Mouse (Mus musculus): Measurements from ENCODE around the gene Klk1b26. TPM values are rescaled to one million over a fixed set of nuclear protein-coding genes. Genes with fewer than 3 reads are reported as not detected.

The Klk1b26 gene
- not detected for polyA plus RNA-seq (2015; fragmentation: Illumina TruSeq; extraction: RNeasy Lipid Tissue Mini Kit (QIAGEN cat#74804); ENCODE audit: low read depth, low replicate concordance)

GRCm38 (mm10) chr7:44011868-44012267, at the start of gene Klk1b26:
Klk1b26 (plus strand) TSS chr7:44012168.

GRCm38 (mm10) chr7:43966451-43966850, 45.5 kb upstream of the Klk1b26 start, which contains the start of gene Klk1b1:
Klk1b1 (plus strand) TSS chr7:43966751.

GRCm38 (mm10) chr7:43975761-43976160, 36.2 kb upstream of the Klk1b26 start, which contains the start of gene Klk1b9:
Klk1b9 (plus strand) TSS chr7:43976061.

GRCm38 (mm10) chr7:43995577-43995976, 16.4 kb upstream of the Klk1b26 start, which contains the start of gene Klk1b11:
Klk1b11 (plus strand) TSS chr7:43995877.

GRCm38 (mm10) chr7:44051990-44052389, 40.0 kb downstream of the Klk1b26 start, which contains the start of gene Klk1b27:
Klk1b27 (plus strand) TSS chr7:44052290.

Other genes with a start within 250 kb of the Klk1b26 start
- not detected for gene Klk12, start 243.3 kb upstream of the Klk1b26 start, polyA plus RNA-seq (2015; fragmentation: Illumina TruSeq; extraction: RNeasy Lipid Tissue Mini Kit (QIAGEN cat#74804); ENCODE audit: low read depth, low replicate concordance)
- not detected for gene Klk11, start 237.6 kb upstream of the Klk1b26 start, polyA plus RNA-seq (2015; fragmentation: Illumina TruSeq; extraction: RNeasy Lipid Tissue Mini Kit (QIAGEN cat#74804); ENCODE audit: low read depth, low replicate concordance)
- gene Klk10, start 231.1 kb upstream of the Klk1b26 start, polyA plus RNA-seq (2015; fragmentation: Illumina TruSeq; extraction: RNeasy Lipid Tissue Mini Kit (QIAGEN cat#74804); ENCODE audit: low read depth, low replicate concordance), result not detected
- not detected for gene Klk9, start 220.3 kb upstream of the Klk1b26 start, polyA plus RNA-seq (2015; fragmentation: Illumina TruSeq; extraction: RNeasy Lipid Tissue Mini Kit (QIAGEN cat#74804); ENCODE audit: low read depth, low replicate concordance)
- gene Klk8, start 214.6 kb upstream of the Klk1b26 start, polyA plus RNA-seq (2015; fragmentation: Illumina TruSeq; extraction: RNeasy Lipid Tissue Mini Kit (QIAGEN cat#74804); ENCODE audit: low read depth, low replicate concordance), result 7.5 TPM
- gene Klk7, start 200.9 kb upstream of the Klk1b26 start, polyA plus RNA-seq (2015; fragmentation: Illumina TruSeq; extraction: RNeasy Lipid Tissue Mini Kit (QIAGEN cat#74804); ENCODE audit: low read depth, low replicate concordance), result not detected
- gene Klk6, start 187.7 kb upstream of the Klk1b26 start, polyA plus RNA-seq (2015; fragmentation: Illumina TruSeq; extraction: RNeasy Lipid Tissue Mini Kit (QIAGEN cat#74804); ENCODE audit: low read depth, low replicate concordance), result 13.7 TPM
- gene Klk5, start 170.2 kb upstream of the Klk1b26 start, polyA plus RNA-seq (2015; fragmentation: Illumina TruSeq; extraction: RNeasy Lipid Tissue Mini Kit (QIAGEN cat#74804); ENCODE audit: low read depth, low replicate concordance), result not detected
- gene Klk4, start 131.0 kb upstream of the Klk1b26 start, polyA plus RNA-seq (2015; fragmentation: Illumina TruSeq; extraction: RNeasy Lipid Tissue Mini Kit (QIAGEN cat#74804); ENCODE audit: low read depth, low replicate concordance), result not detected
- gene Klk15, start 78.4 kb upstream of the Klk1b26 start, polyA plus RNA-seq (2015; fragmentation: Illumina TruSeq; extraction: RNeasy Lipid Tissue Mini Kit (QIAGEN cat#74804); ENCODE audit: low read depth, low replicate concordance), result not detected
- gene Klk1b8, start 61.5 kb upstream of the Klk1b26 start, polyA plus RNA-seq (2015; fragmentation: Illumina TruSeq; extraction: RNeasy Lipid Tissue Mini Kit (QIAGEN cat#74804); ENCODE audit: low read depth, low replicate concordance), result not detected
- not detected for gene Klk1b1, start 45.4 kb upstream of the Klk1b26 start, polyA plus RNA-seq (2015; fragmentation: Illumina TruSeq; extraction: RNeasy Lipid Tissue Mini Kit (QIAGEN cat#74804); ENCODE audit: low read depth, low replicate concordance)
- not detected for gene Klk1b9, start 36.1 kb upstream of the Klk1b26 start, polyA plus RNA-seq (2015; fragmentation: Illumina TruSeq; extraction: RNeasy Lipid Tissue Mini Kit (QIAGEN cat#74804); ENCODE audit: low read depth, low replicate concordance)
- not detected for gene Klk1b11, start 16.3 kb upstream of the Klk1b26 start, polyA plus RNA-seq (2015; fragmentation: Illumina TruSeq; extraction: RNeasy Lipid Tissue Mini Kit (QIAGEN cat#74804); ENCODE audit: low read depth, low replicate concordance)
- not detected for gene Klk1b27, start 40.1 kb downstream of the Klk1b26 start, polyA plus RNA-seq (2015; fragmentation: Illumina TruSeq; extraction: RNeasy Lipid Tissue Mini Kit (QIAGEN cat#74804); ENCODE audit: low read depth, low replicate concordance)
- gene Klk1b21, start 90.2 kb downstream of the Klk1b26 start, polyA plus RNA-seq (2015; fragmentation: Illumina TruSeq; extraction: RNeasy Lipid Tissue Mini Kit (QIAGEN cat#74804); ENCODE audit: low read depth, low replicate concordance), result not detected
- gene Klk1b22, start 100.5 kb downstream of the Klk1b26 start, polyA plus RNA-seq (2015; fragmentation: Illumina TruSeq; extraction: RNeasy Lipid Tissue Mini Kit (QIAGEN cat#74804); ENCODE audit: low read depth, low replicate concordance), result not detected
- not detected for gene Klk1b16, start 124.6 kb downstream of the Klk1b26 start, polyA plus RNA-seq (2015; fragmentation: Illumina TruSeq; extraction: RNeasy Lipid Tissue Mini Kit (QIAGEN cat#74804); ENCODE audit: low read depth, low replicate concordance)
- gene Klk1b24, start 176.1 kb downstream of the Klk1b26 start, polyA plus RNA-seq (2015; fragmentation: Illumina TruSeq; extraction: RNeasy Lipid Tissue Mini Kit (QIAGEN cat#74804); ENCODE audit: low read depth, low replicate concordance), result not detected
- gene Klk1b3, start 186.0 kb downstream of the Klk1b26 start, polyA plus RNA-seq (2015; fragmentation: Illumina TruSeq; extraction: RNeasy Lipid Tissue Mini Kit (QIAGEN cat#74804); ENCODE audit: low read depth, low replicate concordance), result not detected
- gene Klk1b4, start 195.3 kb downstream of the Klk1b26 start, polyA plus RNA-seq (2015; fragmentation: Illumina TruSeq; extraction: RNeasy Lipid Tissue Mini Kit (QIAGEN cat#74804); ENCODE audit: low read depth, low replicate concordance), result not detected
- gene Klk1b5, start 203.8 kb downstream of the Klk1b26 start, polyA plus RNA-seq (2015; fragmentation: Illumina TruSeq; extraction: RNeasy Lipid Tissue Mini Kit (QIAGEN cat#74804); ENCODE audit: low read depth, low replicate concordance), result not detected
- not detected for gene Klk1, start 213.2 kb downstream of the Klk1b26 start, polyA plus RNA-seq (2015; fragmentation: Illumina TruSeq; extraction: RNeasy Lipid Tissue Mini Kit (QIAGEN cat#74804); ENCODE audit: low read depth, low replicate concordance)
- gene Gm36864, start 224.0 kb downstream of the Klk1b26 start, polyA plus RNA-seq (2015; fragmentation: Illumina TruSeq; extraction: RNeasy Lipid Tissue Mini Kit (QIAGEN cat#74804); ENCODE audit: low read depth, low replicate concordance), result not detected
- gene 1700028J19Rik, start 234.5 kb downstream of the Klk1b26 start, polyA plus RNA-seq (2015; fragmentation: Illumina TruSeq; extraction: RNeasy Lipid Tissue Mini Kit (QIAGEN cat#74804); ENCODE audit: low read depth, low replicate concordance), result 1.4 TPM
- 69.9 TPM for gene 2410002F23Rik, start 234.6 kb downstream of the Klk1b26 start, polyA plus RNA-seq (2015; fragmentation: Illumina TruSeq; extraction: RNeasy Lipid Tissue Mini Kit (QIAGEN cat#74804); ENCODE audit: low read depth, low replicate concordance)
- not detected for gene Acp4, start 245.2 kb downstream of the Klk1b26 start, polyA plus RNA-seq (2015; fragmentation: Illumina TruSeq; extraction: RNeasy Lipid Tissue Mini Kit (QIAGEN cat#74804); ENCODE audit: low read depth, low replicate concordance)
- gene Gm15517, start 249.3 kb downstream of the Klk1b26 start, polyA plus RNA-seq (2015; fragmentation: Illumina TruSeq; extraction: RNeasy Lipid Tissue Mini Kit (QIAGEN cat#74804); ENCODE audit: low read depth, low replicate concordance), result not detected